Mouse (Mus musculus): Measurements from ENCODE around the gene Mcoln2. TPM values are rescaled to one million over a fixed set of nuclear protein-coding genes. Genes with fewer than 3 reads are reported as not detected.

Gene Mcoln2
- polyA plus RNA-seq, 1 experiment from 2014 or later = 0.88 TPM

DNA sequence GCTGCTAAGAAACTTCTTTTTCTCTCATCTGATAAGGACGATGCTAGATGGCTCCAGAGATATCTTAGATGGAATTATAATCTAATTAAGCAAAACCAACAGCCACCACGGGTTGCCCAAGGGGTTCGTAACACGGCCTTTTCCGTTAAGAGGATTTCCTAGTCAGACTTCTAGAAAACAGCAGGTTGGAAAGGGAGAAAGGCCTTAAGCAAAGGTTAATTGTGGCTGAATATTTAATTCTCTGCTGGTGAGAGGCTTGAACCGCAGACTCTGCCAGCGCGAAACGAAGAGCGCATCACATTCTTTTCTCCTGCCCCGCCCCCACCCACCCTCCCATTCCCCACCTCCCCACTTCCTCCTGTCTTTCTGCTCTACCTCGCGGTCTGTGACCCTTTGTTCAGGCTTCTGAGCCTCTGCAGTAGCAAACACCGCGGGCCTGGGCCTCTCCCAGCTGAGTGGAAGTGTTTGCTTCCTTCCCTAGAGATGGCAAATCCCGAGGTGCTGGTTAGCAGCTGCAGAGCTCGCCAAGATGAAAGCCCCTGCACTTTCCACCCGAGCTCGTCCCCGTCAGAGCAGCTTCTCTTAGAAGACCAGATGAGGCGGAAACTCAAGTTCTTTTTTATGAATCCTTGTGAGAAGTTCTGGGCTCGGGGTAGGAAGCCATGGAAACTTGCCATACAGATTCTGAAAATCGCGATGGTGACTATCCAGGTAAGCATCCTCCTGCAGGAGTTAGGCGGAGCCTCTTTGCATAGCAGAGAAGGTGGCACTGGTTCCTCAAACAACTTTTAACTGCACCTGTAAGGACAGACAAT lies 28.1 kb upstream of the Mcoln2 start:
- H3K27me3 ChIP-seq = peaks cover 25% of the 10 kb centered on the region
- H3K9me3 ChIP-seq = no peaks in the 10 kb centered on the region
- H3K4me2 ChIP-seq (replicated peaks) = peak overlapping the region; percentile 49
- ATAC-seq (ENCODE audit: insufficient number of reproducible peaks, insufficient read depth, low FRiP score, low TSS enrichment) = no peak
- H3K27ac ChIP-seq = peak overlapping the region; percentile 9
- WGBS = 6% methylated on average over 25 of the region's 25 CpGs
- no peaks in the 10 kb centered on the region for H3K36me3 ChIP-seq
- peak overlapping the region; percentile 21 for H3K4me3 ChIP-seq
- peak overlapping the region; percentile 12 for H3K9ac ChIP-seq
- peaks cover 16% of the 10 kb centered on the region for H3K4me1 ChIP-seq

DNA sequence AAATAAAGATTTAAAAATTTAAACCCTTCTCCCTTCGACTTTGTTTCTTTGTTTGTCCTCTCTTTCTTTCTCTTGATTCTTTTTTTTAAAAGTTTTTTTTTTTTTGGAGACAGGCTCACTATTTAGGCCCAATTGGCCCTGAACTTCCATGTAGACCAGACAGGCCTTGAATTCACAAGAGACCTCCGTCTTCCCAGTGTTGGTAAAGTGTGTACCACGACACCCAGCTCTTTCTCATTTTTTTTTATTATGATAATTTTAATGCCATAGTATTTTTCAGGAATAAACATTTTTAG lies 27.6 kb upstream of the Mcoln2 start:
- Histone ChIP-seq H3K27me3 (peaks cover 20% of the 10 kb centered on the region), H3K36me3 (no peaks in the 10 kb centered on the region), H3K27ac (no peak overlapping the region), H3K9me3 (no peaks in the 10 kb centered on the region), H3K4me1 (peaks cover 13% of the 10 kb centered on the region), H3K4me2 (replicated peaks) (peak overlapping the region; percentile 49), H3K9ac (0 out of 2 replicates have a peak overlapping the region, but pooled peaks have one; percentile 12), H3K4me3 (no peak overlapping the region)
- no peak for ATAC-seq (ENCODE audit: insufficient number of reproducible peaks, insufficient read depth, low FRiP score, low TSS enrichment)
- 33% methylated on average over 3 of the region's 3 CpGs for WGBS

DNA sequence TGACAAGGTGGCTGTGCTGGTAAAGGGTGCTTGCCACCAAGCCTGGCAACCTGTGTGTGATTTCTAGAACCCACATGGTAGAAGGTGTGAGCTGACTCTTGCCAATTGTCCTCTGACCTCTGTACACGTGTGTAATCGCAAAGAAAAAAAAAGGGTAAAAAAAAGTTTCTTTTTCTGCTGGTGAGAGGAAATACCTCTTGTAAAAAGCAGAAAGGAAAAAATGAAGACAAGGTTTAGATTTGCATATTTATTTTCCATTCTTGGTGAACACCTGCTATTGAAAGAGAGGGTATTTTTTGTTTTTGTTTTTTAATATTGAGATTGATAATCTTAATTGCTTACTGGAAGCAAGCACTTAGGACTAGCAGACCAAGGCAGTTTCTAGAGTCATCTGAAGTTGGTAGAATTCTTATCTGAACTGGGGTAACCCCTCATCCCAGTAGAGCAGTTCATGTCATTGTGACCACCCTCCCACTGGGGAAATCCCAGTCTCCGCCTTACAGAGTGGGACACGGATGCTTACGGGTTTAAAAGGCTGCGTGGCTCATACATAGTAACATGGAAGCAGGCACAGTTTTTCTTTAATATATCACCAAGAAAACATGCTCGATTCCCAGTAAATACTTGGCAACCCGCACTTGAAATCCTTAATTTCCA lies 26.7 kb upstream of the Mcoln2 start:
- Histone ChIP-seq H3K4me3 (no peak overlapping the region), H3K4me1 (peaks cover 6% of the 10 kb centered on the region), H3K27me3 (peaks cover 11% of the 10 kb centered on the region), H3K9ac (no peak overlapping the region), H3K9me3 (no peaks in the 10 kb centered on the region), H3K36me3 (no peaks in the 10 kb centered on the region), H3K4me2 (replicated peaks) (no peak overlapping the region), H3K27ac (no peak overlapping the region)
- no peak for ATAC-seq (ENCODE audit: insufficient number of reproducible peaks, insufficient read depth, low FRiP score, low TSS enrichment)
- WGBS = 75% methylated on average over 8 of the region's 8 CpGs

DNA sequence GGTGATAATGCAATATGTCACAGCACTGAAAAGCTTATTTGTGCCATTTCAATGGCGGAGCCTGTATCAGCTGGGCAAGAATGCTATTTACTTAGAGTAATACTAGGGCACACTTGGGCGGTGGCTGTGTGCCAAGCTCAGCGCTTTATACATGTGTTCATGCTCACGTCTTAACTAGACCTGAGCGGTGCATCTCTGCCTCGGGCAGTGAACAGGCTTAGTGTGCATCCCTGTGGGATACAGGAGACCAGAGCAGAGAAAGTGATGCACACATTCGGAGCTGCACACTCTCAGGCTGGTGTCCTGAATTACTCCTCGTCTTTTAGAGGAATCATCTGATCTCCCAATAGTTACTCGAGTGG lies 26.2 kb upstream of the Mcoln2 start:
- Histone ChIP-seq H3K4me2 (replicated peaks) (no peak overlapping the region), H3K9ac (no peak overlapping the region)
- WGBS = 68% methylated on average over 9 of the region's 9 CpGs

DNA sequence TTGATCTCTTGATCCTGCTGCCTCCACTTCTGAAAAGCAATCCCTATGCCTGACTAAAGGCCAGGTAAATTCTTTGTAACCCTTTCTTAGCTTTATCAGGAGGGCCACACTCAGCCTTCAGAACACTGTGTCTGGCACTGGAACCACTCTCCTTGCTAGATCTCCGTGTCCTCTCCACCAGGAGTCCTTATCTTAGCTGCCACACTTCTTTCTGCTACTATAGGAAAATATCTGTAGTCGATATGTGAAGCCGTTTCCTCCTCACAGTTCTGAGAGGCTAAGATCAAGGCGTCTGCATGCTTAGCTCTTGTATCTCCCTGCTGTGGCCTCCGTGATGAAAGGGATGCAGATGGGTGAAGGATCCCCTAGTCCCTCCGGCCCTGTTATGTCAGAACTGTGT lies 22.4 kb upstream of the Mcoln2 start:
- Histone ChIP-seq H3K4me1 (no peaks in the 10 kb centered on the region), H3K4me2 (replicated peaks) (no peak overlapping the region), H3K27ac (no peak overlapping the region), H3K4me3 (no peak overlapping the region), H3K9me3 (no peaks in the 10 kb centered on the region), H3K36me3 (no peaks in the 10 kb centered on the region), H3K27me3 (no peaks in the 10 kb centered on the region), H3K9ac (no peak overlapping the region)
- WGBS = 74% methylated on average over 6 of the region's 6 CpGs
- ATAC-seq (ENCODE audit: insufficient number of reproducible peaks, insufficient read depth, low FRiP score, low TSS enrichment) = no peak

More for the DNA sequence above, 26.2 kb upstream of the Mcoln2 start:
- H3K4me3 ChIP-seq = no peak overlapping the region
- H3K27me3 ChIP-seq = peaks cover 6% of the 10 kb centered on the region
- ATAC-seq (ENCODE audit: insufficient number of reproducible peaks, insufficient read depth, low FRiP score, low TSS enrichment) = no peak
- H3K27ac ChIP-seq = no peak overlapping the region
- H3K9me3 ChIP-seq = no peaks in the 10 kb centered on the region
- H3K4me1 ChIP-seq = peaks cover 6% of the 10 kb centered on the region
- H3K36me3 ChIP-seq = no peaks in the 10 kb centered on the region

DNA sequence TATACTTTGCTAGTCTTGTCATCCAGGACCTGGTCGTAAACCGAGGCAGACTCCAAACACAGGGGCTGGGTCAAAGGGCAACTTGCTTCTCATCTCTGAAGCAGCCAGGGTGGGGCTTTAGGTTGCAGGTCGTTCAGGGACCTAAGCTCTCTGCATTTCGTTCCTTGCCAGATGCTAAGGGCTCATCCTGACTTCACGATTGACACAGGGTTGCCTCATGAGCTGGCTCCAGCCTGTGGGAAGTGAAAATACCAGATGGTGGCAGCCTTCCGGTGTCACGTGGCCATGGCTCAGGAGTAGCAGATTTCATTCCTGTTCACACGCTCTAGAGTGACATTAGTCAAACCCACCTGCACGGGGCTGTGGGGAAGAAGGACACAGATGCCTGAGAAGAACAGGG lies 14.8 kb upstream of the Mcoln2 start:
- Histone ChIP-seq H3K4me1 (no peaks in the 10 kb centered on the region), H3K27me3 (no peaks in the 10 kb centered on the region), H3K4me2 (replicated peaks) (no peak overlapping the region), H3K27ac (no peak overlapping the region), H3K36me3 (no peaks in the 10 kb centered on the region), H3K9me3 (no peaks in the 10 kb centered on the region), H3K4me3 (no peak overlapping the region), H3K9ac (no peak overlapping the region)
- 75% methylated on average over 9 of the region's 9 CpGs for WGBS
- no peak for ATAC-seq (ENCODE audit: insufficient number of reproducible peaks, insufficient read depth, low FRiP score, low TSS enrichment)

DNA sequence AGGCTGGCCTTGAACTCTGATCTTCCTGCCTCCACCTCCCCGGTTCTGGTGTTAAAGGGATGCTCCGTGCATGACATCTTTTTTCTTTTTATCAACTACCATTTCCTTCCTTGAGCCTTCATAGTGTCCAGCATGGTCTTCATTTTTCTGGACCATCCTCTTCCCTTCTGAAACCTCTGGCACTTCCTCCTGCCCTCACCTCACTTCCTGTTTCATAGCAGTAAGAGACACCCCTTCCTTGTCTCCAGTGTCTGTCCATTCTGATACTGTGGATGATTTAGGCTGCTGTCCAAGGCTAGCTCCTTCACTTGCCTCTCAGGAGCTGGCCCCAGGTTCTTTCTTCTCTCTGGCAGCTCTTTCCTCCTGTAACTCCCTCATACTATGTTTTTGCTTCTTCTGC lies 14.2 kb upstream of the Mcoln2 start:
- no peaks in the 10 kb centered on the region for H3K9me3 ChIP-seq
- H3K27ac ChIP-seq = no peak overlapping the region
- H3K4me2 ChIP-seq (replicated peaks) = no peak overlapping the region
- H3K36me3 ChIP-seq = no peaks in the 10 kb centered on the region
- H3K27me3 ChIP-seq = no peaks in the 10 kb centered on the region
- no peak overlapping the region for H3K4me3 ChIP-seq
- no peaks in the 10 kb centered on the region for H3K4me1 ChIP-seq
- no peak overlapping the region for H3K9ac ChIP-seq
- ATAC-seq (ENCODE audit: insufficient number of reproducible peaks, insufficient read depth, low FRiP score, low TSS enrichment) = no peak
- WGBS = 91% methylated on average over 2 of the region's 2 CpGs

DNA sequence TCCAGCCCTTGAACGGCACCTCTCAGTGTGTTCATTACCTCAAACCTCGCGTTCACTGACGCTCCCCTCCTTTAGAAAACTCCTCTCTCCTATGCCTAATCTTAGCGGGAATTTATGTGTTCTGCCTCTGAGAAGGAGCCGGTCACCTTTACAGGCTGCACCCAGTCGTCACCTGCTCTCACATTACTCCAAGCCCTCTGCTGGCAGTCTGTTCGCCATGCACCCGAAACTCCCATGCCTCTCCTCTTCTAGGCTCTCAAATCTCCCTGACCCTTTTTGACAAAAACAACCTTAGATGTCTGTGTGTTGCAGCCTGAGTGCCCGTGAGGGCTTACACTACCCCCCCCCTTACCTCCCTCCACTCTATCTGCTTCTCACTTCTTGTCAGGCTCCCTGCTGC lies 13.2 kb upstream of the Mcoln2 start:
- no peak overlapping the region for H3K4me3 ChIP-seq
- H3K4me2 ChIP-seq (replicated peaks) = no peak overlapping the region
- H3K4me1 ChIP-seq = no peaks in the 10 kb centered on the region
- no peak for ATAC-seq (ENCODE audit: insufficient number of reproducible peaks, insufficient read depth, low FRiP score, low TSS enrichment)
- no peaks in the 10 kb centered on the region for H3K9me3 ChIP-seq
- no peaks in the 10 kb centered on the region for H3K27me3 ChIP-seq
- H3K9ac ChIP-seq = no peak overlapping the region
- H3K36me3 ChIP-seq = no peaks in the 10 kb centered on the region
- WGBS = 44% methylated on average over 10 of the region's 10 CpGs
- no peak overlapping the region for H3K27ac ChIP-seq

DNA sequence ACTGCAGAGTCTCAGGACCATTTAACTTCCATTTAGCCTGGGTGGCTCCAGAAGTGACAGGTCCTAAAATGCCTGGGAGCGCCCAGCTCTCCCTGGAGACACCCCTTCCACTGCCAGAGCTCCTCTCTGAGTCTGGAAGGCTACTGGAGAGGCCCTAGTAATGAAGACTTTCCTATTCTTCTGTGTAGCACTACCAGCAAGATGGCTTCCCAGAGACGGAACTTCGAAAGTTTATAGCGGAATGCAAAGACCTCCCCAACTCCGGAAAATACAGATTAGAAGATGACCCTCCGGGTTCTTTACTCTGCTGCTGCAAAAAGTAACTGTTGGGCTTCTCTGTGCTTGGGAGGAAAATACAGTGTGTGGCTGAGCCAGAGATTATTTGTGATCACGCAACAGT lies 9.4 kb upstream of the Mcoln2 start:
- Histone ChIP-seq H3K36me3 (no peaks in the 10 kb centered on the region), H3K27ac (no peak overlapping the region), H3K9ac (no peak overlapping the region), H3K4me3 (no peak overlapping the region), H3K27me3 (no peaks in the 10 kb centered on the region), H3K4me1 (no peaks in the 10 kb centered on the region), H3K4me2 (replicated peaks) (no peak overlapping the region), H3K9me3 (peaks cover 1% of the 10 kb centered on the region; the same call in 1 of the 2 replicates)
- no peak for ATAC-seq (ENCODE audit: insufficient number of reproducible peaks, insufficient read depth, low FRiP score, low TSS enrichment)
- 93% methylated on average over 7 of the region's 7 CpGs for WGBS

DNA sequence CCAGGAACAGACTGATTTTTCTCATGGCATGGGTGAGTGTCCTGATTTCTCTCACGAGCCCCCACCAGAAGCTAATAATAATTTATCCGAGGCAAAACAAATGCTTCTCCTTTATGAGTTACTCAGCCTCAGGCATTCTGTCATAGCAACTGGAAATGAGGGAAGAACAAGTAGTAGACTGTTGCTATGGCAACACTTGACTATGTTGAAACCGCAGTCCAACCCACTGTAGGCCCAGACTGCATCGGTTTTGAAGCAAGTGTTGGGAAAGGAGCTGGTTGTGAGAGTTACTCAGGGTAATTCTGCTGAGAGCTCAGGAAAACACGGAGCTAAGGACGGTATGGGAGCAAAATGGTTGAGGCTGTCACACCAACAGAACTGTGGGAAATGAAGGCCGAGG lies 7.1 kb upstream of the Mcoln2 start:
- Histone ChIP-seq H3K36me3 (no peaks in the 10 kb centered on the region), H3K4me2 (replicated peaks) (no peak overlapping the region), H3K9ac (no peak overlapping the region), H3K27ac (no peak overlapping the region), H3K4me1 (no peaks in the 10 kb centered on the region), H3K9me3 (peaks cover 4% of the 10 kb centered on the region; the same call in 1 of the 2 replicates), H3K27me3 (no peaks in the 10 kb centered on the region), H3K4me3 (no peak overlapping the region)
- ATAC-seq (ENCODE audit: insufficient number of reproducible peaks, insufficient read depth, low FRiP score, low TSS enrichment) = no peak
- WGBS = 82% methylated on average over 7 of the region's 7 CpGs

DNA sequence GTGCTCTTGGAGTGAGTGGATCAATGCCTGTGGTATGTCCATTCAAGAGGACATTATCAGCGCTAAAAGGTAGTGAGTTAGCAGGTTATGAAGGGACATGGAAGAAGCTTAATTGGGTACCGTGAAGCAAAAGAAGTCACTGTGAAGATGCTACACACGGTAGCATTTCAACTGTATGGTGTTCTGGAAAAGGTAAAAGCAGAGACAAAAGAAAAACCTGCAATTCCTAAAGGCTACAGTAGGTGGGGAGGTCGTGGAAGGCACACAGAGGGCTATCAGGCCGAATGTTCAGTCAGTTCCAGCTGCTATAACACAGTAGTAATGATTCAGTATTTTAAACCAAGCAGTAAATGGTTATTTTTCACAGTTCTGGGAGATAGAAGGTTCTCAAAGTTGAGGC lies 4.1 kb upstream of the Mcoln2 start:
- Histone ChIP-seq H3K9me3 (peaks cover 4% of the 10 kb centered on the region; the same call in 1 of the 2 replicates), H3K27me3 (peaks cover 13% of the 10 kb centered on the region), H3K4me2 (replicated peaks) (no peak overlapping the region), H3K9ac (no peak overlapping the region), H3K4me3 (no peak overlapping the region), H3K27ac (no peak overlapping the region), H3K4me1 (peaks cover 9% of the 10 kb centered on the region), H3K36me3 (no peaks in the 10 kb centered on the region)
- 59% methylated on average over 5 of the region's 5 CpGs for WGBS
- ATAC-seq (ENCODE audit: insufficient number of reproducible peaks, insufficient read depth, low FRiP score, low TSS enrichment) = no peak

DNA sequence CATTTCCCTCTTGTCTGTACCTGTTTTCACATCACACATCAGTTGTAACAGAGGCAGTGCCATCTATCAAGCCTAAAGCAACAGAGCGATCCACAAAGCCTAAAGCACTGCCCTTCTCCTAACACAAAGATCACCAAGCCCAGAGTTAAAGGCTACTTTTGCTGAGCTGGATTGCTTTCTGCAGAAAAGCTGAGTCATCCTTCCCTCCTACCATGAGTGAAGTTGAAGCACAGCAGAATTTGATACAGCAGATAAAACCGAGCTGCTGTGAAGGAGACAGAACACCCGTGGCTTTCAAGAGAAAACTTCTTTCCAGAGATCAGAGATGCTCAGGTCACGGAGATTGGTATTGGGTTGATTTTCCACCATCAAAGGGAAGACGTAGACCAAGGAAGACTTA lies 3.5 kb upstream of the Mcoln2 start:
- H3K4me3 ChIP-seq = no peak overlapping the region
- H3K27me3 ChIP-seq = peaks cover 18% of the 10 kb centered on the region
- H3K4me2 ChIP-seq (replicated peaks) = no peak overlapping the region
- peaks cover 11% of the 10 kb centered on the region for H3K4me1 ChIP-seq
- ATAC-seq (ENCODE audit: insufficient number of reproducible peaks, insufficient read depth, low FRiP score, low TSS enrichment) = no peak
- peaks cover 4% of the 10 kb centered on the region; the same call in 1 of the 2 replicates for H3K9me3 ChIP-seq
- 56% methylated on average over 5 of the region's 5 CpGs for WGBS
- H3K36me3 ChIP-seq = no peaks in the 10 kb centered on the region
- H3K27ac ChIP-seq = no peak overlapping the region
- H3K9ac ChIP-seq = no peak overlapping the region

Measured in embryonic facial prominence, embryonic 12.5 days (tissue).